Mouse (Mus musculus) gastrocnemius, adult 2 months (tissue): ENCODE data around the gene Epdr1. TPM values are rescaled to one million over a fixed set of nuclear protein-coding genes. Genes with fewer than 3 reads are reported as not detected.

Experiments
- DNase-seq: peaks from one replicate; pipeline ENCODE4 v3.0.0; 2022
- H3K27ac ChIP-seq: fragments of 200-600 bp; 2 replicates; pipeline ENCODE4 v1.8.1; 2022; ENCODE audit warnings: mild to moderate bottlenecking
- H3K4me3 ChIP-seq: fragments of 200-600 bp; 2 replicates; pipeline ENCODE4 v1.8.1; 2022; ENCODE audit warnings: mild to moderate bottlenecking, moderate library complexity
- CTCF ChIP-seq: fragments of 200-600 bp; IDR thresholded peaks from 2 replicates; pipeline ENCODE4 v1.8.1; 2022; ENCODE audit warnings: antibody characterized with exemption, mild to moderate bottlenecking, moderate library complexity
- intact Hi-C: fragments of 180-260 bp; cut with DNase I; formaldehyde crosslinking; loops from one replicate; pipeline ENCODE4 v1.15.1; 2025
- long read RNA-seq, 2 experiments: library from polyadenylated mRNA; stranded (forward); transcript quantifications; one replicate each; pipeline ENCODE4 v2.0.0; 2021
- total RNA-seq, 2 experiments: library from RNA; stranded (reverse); gene quantifications; 2 replicates each; pipeline ENCODE4 v1.2.3; 2021

Gene Epdr1
- 100 to 1,000 TPM in 1 of 2 experiments, 10 to 100 TPM in 1; 90.3 to 139 TPM for total RNA-seq
- long read RNA-seq, experiment 1, transcript Epdr1-201 (3 exons, 2,363 nt), result major isoform, 477 of 512 reads
- long read RNA-seq, experiment 1, partial matches to known transcripts, result 2 of 512 reads
- long read RNA-seq, experiment 1, other reads (novel, unspliced or antisense), result 32 of 512 reads
- long read RNA-seq, experiment 2, transcript Epdr1-201 (3 exons, 2,363 nt), result major isoform, 383 of 405 reads
- long read RNA-seq, experiment 2, partial matches to known transcripts, result 7 of 405 reads
- long read RNA-seq, experiment 2, other reads (novel, unspliced or antisense), result 14 of 405 reads

DNA sequence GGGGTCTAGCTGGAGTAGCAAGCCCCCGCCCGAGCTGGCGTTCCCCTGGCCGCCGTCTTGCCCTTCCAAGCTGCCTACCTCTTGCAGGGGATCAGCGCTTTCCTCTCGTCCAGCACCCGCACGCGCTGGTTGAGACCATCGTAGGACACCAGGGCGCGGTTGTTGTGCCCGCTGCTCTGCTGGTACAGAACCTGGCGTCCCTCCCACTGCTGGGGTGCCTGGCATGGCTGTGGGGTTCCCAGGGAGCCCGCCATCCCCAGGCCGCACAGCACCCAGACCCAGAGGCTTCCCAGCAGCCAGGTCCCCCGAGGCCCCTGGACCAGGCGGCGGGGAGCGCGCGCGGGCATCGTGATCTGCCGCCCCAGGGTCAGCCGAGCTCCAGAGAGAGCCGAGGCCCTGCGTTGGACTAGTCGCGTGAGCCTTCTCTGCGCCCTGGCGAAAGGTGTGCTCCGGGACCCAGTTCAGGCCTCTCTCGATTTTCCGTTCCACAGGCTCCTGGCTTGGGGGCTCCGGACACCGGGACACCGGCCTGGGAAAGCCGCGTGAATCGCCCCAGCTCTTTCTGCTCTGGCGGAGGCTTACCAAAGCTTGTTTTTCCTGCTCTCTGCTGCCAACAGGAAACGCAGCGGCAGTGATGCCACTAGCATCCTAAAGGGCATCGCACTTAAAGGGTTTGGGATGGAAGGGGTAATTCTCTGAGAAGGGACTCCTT is at the start of gene Epdr1:
TSS of gene Epdr1 (minus strand) at position 712 of the 712 bp plus-strand sequence.
- intact Hi-C loops, result no loop called here
- peak; percentile 65 for TF ChIP-seq CTCF
- Histone ChIP-seq H3K27ac (peak within 1 kb of the TSS; percentile 98), H3K4me3 (peak within 1 kb of the TSS; percentile 93)
- peak; percentile 79 for DNase-seq

DNA sequence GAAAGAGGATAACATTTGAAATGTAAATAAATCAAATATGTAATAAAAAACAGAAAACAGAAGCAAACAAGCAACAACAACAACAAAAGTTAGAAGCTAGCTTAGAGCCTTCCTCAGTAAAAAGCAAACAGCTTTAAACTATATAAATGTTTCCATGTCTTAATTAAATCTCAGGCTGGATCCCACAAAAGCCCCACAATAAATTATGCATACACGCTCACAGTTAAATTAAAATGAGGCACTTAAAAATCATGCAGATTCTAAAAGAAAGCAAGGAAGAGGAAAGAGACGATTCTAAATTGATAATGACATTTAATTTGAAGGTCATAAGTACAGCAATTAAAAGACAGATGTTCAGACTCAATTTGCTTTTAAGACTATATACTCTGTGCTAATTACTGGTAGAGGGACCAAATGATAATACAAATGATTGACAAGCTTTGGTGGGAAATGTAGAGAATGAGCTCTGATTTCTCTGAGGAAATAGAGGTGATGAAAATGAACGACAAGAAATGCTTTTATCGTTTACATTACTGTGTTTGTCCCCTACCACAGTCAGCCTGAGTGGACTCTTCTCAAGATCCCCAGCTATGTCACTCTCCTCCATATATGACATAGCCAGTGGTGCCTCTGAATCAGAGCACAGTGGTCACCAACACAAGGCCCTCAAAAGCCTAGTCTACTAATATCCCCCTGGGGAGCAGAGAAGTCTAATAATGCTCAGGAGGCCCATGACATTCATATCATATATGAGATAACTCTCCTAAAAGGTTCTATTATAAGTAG is 48.8 kb upstream of the Epdr1 start:
- Histone ChIP-seq H3K4me3 (no peak overlapping the region), H3K27ac (no peak overlapping the region)
- intact Hi-C loops, result no loop called here
- no peak for TF ChIP-seq CTCF
- DNase-seq, result no peak

DNA sequence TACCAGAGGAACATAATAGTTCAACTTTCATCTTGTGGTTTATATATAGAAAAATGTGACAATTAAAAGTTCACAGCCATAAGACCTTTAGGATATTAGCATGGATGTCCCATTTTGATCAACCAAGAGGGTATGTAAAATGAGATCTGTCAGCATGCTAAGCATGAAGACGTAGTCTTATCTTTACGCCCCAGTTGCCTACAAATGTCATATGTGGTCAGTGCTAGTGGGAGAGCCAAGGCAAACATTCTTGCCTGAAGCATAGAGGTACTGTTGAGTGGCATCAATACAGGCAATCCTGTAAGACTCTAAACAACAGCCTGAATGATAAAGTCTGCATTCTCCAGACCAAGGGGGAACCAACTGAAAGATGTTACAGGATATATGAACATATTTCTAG is 32.7 kb upstream of the Epdr1 start:
- Histone ChIP-seq H3K27ac (no peak overlapping the region), H3K4me3 (no peak overlapping the region)
- intact Hi-C loops, result no loop called here
- TF ChIP-seq CTCF, result no peak
- DNase-seq, result no peak

DNA sequence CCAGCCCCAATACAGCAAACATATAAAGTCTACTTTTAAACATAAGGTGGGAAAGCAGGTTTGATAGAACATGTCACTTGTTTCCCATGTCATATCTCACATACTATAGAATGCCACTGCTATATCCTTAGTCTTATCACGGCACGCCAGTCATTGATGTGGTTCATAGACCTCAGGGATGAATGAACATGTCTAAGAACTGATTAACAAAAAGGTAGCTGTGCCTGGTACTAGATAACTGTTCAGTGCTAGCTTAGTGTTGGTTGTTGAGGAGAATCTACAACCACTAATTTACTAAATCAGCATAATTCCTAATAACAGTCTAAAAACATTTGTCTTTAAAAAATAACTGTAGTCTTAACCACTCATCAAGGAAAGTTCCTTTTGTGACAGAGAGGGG is 30.1 kb upstream of the Epdr1 start:
- Histone ChIP-seq H3K27ac (no peak overlapping the region), H3K4me3 (no peak overlapping the region)
- intact Hi-C loops, result no loop called here
- TF ChIP-seq CTCF, result no peak
- no peak for DNase-seq

DNA sequence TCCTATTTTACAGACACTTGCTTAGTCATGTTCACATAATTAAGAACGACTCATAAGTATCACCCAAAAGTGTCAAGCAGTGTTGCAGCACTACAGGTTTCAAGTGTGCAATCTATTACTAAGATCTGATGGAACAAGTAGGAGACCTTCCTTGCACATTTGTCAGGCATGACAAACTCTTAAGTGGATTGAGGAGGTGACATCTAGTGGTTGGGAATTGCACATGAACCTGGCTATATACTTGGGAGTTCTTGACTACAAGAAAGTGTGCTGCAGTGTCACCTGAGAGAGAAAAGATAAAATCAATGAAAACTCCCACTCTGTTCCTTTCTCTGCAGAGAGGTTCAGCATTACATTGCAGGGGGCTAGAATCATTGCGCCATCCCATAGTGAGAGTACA is 24.5 kb upstream of the Epdr1 start:
- DNase-seq, result no peak
- Histone ChIP-seq H3K4me3 (no peak overlapping the region), H3K27ac (no peak overlapping the region)
- peak; percentile 48 for TF ChIP-seq CTCF
- intact Hi-C loops, result loop anchor here (5.0 kb wide), 1 partner anchor 277 kb away; no protein-coding TSS in a partner anchor

DNA sequence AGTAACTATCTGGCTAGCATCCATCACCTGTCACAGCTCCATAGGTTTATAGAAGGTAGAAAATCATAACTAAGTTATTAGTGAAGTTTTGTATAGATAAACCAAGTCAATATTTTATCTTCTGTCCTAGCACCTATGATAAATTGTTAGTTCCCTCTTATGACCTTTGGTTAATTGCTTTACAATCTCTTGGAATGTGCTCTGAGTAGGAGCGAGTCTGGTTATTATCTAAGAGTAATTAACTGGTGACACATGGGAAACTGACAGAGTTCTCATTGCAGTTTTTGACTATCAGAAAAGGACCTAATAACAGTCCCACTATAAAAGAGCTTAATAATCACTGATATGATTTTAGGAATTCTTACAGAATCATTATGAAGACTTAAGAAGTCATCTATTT is 23.8 kb upstream of the Epdr1 start:
- Histone ChIP-seq H3K4me3 (no peak overlapping the region), H3K27ac (no peak overlapping the region)
- DNase-seq, result no peak
- no peak for TF ChIP-seq CTCF
- intact Hi-C loops, result loop anchor here (5.0 kb wide), 1 partner anchor 276 kb away; no protein-coding TSS in a partner anchor

DNA sequence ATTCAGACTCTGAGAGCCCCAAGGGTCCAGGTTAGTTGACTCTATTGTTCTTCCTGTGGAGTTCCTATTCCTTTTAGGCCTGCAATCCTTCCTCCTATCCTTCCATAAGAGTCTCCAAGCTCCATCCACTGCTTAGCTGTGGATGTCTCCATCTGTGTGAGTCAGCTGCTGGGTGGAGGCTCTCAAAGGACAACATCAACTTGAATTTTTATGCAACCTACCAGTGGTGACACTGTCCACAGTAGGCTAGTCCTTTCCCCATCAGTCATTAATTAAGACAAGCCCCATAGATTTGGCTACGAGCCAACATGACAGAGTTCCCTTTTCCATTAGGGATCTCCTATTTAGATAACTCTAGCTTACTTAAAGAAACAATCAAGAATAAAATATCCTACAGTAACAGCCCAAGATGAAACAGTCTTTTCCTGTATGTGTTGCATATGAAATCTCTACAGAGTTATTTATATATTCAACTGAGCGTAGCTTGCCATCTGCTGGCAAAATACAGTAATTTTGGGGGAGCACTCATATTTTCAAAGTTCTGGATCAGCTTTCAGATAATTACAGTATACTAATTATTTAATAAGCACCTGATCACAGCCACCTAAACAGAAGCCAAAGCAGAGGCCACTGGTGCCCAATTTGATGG is 20.6 kb upstream of the Epdr1 start:
- no peak overlapping the region for H3K27ac ChIP-seq
- no peak for DNase-seq
- intact Hi-C loops, result loop anchor here (5.0 kb wide), 1 partner anchor 273 kb away; no protein-coding TSS in a partner anchor
- TF ChIP-seq CTCF, result peak; percentile 54
- H3K4me3 ChIP-seq, result no peak overlapping the region

DNA sequence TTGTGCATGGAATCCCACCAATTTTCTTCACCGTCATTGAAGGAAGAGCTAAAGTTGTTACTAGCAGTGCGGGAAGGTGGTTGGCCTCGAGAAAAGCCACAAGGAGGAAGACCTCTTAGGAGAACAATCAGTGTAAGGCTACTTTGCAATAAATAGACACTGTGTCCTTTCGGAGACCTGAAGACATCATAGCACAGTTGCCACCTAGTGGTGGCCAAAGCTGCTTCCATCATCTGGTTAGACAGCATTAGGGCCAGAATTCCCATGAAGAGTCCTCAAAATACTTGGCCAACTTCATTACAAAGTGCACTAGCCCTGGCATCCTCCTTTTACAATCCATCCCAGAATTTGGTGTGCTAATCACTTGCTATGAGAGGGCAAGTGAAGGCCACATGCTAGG is 16.4 kb upstream of the Epdr1 start:
- intact Hi-C loops, result loop anchor here (10.0 kb wide), 1 partner anchor 181 kb away; no protein-coding TSS in a partner anchor
- Histone ChIP-seq H3K4me3 (no peak overlapping the region), H3K27ac (no peak overlapping the region)
- peak; percentile 21 for DNase-seq
- peak; percentile 52 for TF ChIP-seq CTCF

DNA sequence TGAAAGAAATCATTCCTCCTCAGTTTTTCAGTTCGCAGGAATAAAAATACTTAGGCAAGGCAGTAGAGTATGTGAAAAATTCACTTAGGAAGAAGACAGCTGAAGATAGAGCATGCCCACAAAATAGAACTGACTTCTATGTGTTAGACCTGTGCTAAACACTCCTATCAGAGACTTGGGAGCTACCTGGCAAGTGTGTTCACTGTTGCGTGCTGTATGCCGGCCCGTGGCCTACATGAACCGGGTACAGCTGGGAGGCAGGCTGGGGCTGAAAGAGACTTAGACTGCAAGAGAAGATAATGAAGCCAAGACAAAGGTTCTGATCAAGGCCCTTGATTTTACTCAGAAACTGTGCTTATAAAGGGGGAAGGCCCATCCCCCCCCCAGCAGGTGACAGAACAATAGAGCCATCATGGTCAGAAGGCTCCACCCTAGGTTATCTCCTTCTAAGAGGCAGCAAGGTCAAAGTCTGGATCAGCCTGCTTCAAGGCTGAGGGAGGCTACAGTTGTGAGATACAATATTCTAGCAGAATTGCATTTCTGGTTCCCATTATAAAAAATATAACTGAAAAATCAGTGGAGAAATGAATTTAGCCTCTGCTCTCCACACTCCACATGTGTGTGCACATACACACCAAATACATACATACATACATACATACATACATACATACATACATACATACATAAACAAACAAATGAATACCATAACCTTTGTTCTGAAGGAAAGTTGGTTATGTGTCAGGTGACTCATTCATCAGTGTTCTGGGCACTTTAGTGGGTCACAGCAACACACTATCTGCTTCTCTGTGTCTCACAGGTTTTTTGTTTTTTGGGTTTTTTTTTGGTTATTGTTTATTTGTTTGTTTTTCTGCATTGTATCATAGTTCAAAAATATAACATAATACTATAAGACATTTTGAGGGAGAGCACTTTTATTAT is 11.3 kb upstream of the Epdr1 start:
- no peak for DNase-seq
- Histone ChIP-seq H3K27ac (no peak overlapping the region), H3K4me3 (no peak overlapping the region)
- no peak for TF ChIP-seq CTCF
- intact Hi-C loops, result loop anchor here (10.0 kb wide), 1 partner anchor 176 kb away; no protein-coding TSS in a partner anchor

DNA sequence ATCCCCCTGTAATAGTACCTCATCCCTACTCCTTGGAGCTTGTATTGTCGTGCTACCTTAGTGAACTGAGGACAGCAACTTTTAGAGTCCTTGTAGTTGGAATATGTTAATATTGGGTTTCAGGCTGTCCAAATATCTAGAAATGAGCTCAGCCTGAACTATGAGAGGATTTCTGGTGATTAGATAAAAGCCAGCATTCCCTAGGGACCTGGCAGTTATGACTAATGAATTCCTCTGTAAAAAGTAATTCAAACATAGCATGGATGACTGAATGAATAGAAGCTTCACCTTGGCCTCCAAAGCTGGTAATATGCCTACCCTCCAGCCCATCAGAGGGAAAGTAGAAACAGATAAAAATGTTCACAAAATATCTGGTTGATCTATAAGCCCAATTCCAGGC is 6.7 kb upstream of the Epdr1 start:
- no peak for TF ChIP-seq CTCF
- DNase-seq, result no peak
- H3K27ac ChIP-seq, result 0 out of 2 replicates have a peak overlapping the region, but pooled peaks have one; percentile 5
- intact Hi-C loops, result no loop called here
- H3K4me3 ChIP-seq, result peak overlapping the region; percentile 74; the same call in 1 of the 2 replicates
